Mouse (Mus musculus): ENCODE measurements around the gene Anxa3.

The Anxa3 gene

DNA sequence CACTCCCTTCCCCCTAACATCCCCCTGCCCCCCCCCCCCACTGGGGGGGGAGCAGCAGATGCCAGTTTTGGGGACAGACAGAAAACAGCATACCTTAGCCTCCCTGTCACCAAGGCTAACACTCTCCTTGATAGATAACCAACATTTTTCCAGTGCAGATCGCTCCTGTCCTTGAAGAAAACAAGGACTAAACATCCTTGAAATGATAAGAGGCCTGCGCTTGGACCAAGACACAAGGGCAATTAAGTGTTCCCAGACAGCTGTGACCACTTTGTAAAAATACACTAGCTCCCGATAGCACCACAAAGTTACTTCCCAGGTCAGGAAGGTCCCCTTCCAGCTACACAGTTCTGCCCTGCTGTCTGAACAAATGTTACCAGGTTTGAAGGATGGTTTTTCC is 55.2 kb downstream of the Anxa3 start:
- DNase-seq: no peak

DNA sequence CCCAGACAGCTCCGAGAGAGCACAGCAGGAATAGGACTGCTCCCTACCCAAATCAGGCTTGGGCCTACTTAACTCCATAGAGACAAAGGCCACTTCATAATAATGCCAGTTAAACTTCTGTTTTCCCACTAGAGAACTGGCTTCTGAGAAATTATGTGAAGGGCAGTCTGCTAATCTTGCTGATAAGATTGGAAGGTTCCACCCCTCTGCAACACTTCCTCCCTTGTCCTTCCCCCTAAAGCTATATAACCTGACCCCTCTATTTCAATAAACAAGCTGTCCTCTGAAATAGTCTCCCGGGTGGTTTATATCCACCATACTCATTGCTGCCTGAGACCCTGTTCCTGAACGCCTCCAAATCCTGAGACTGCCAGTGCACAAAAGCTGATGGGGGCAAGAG is 56.1 kb downstream of the Anxa3 start:
- DNase-seq: no peak

DNA sequence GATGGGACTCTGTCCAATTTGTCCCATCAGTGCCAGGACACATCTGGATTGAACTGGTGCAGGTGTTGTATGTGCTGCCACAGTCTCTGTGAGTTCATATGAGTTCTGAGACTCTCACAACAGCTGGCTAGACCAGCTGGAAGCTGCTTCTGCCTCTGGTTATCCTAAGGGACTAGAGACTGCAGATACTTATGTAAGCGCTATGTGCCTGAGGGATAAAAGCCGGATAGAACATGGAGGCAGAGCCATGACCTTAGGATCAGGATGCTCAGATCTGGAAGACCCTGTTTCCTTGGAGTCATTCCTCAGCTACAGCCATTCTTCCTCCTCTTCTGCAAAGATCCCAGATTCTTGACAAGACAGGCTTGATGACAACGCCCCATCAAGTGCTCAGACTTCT is 60.3 kb downstream of the Anxa3 start:
- DNase-seq: no peak

DNA sequence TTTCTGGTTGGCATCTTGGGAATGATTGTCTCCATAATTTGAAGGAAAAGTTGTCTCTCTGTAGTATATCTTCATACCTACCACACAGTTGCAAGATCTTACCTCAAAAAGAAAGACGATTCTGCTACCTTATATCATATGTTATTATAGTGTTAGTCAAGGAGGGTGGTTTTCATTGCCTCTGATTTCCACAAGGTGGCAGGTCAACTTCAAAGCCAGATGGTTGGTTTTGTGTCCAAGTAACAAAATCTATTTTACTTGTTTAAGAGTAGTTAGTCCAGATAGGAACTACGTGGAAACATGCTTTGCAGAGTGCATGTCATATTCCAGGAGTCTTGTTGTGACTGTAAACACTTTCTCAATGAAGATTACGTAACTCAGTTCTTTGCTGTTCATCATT is 61.2 kb downstream of the Anxa3 start:
- DNase-seq: no peak

DNA sequence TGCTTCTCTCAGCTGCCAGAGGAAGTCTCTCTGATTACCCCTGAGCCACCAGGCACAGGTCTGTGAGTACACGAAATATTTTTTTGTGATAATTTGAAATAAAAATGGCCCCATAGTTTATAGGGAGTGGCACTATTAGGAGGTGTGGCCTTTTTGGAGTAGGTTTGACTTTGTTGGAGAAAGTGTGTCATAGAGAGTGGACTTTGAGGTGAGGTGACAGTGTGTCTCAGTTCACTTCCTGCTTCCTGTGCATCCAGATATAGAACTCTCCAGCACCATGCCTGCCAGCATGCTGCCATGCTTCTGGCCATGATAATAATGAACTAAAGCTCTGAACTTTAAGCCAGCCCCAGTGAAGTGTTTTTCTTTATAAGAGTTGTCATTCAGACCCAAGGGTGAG is 66.8 kb downstream of the Anxa3 start:
- no peak for DNase-seq

DNA sequence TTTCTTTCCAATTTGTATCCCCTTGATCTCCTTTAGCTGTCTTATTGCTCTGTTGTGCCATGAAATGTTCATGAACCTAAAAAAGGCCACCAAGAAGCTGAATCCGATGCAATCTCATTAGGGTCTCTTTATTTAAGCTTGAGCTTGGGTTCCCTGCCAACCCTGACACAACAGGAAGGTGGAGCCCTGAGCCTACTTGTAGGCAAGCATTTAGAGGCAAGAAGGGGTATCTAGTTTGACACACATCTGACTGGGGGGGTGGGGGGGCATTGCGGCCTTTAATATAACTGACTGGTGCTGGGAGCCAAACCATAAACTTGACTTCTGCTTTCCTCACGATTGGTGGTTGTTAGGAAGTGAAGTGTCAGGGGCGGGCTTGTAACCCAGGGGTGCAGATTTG is 74.0 kb downstream of the Anxa3 start:
- no peak for DNase-seq

DNA sequence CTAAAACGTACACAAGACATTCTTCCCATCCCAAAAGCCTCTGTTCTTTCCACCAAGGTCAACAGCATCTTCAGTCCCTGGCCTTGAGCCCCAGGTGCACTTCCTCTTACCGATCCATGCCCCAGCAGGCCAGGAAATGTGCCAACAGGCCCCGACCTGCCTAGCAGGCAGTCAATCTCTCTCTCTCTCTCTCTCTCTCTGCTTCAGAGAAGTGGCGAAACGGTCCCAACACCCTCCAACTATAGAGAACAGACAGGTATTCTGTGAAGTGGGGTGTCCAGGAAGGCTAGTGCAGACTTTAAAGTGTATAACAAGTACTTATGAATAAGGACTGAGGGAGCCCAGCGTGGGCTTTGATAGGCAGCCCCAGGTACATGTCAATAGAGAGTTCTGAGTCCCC is 75.8 kb downstream of the Anxa3 start:
- DNase-seq: no peak

DNA sequence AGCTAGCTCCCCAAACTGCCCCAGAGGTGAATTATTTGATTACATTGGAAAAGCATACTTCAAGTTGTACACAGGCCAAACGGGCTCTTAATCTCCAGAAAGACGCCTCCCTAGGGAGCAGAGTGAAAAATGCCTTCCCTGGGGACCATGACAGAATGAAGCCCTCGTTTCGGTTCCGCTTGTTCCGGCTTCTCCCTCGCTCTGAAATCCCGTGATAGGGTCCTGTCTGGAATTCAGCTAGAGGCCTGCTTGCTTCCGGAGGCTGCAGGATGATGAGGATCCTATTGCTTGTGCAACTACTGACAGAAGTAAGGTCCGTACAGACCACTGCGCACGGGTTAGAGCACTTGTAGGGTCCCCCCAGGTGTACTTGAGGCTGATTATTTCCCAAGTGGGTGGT is 77.9 kb downstream of the Anxa3 start:
- DNase-seq: no peak

DNA sequence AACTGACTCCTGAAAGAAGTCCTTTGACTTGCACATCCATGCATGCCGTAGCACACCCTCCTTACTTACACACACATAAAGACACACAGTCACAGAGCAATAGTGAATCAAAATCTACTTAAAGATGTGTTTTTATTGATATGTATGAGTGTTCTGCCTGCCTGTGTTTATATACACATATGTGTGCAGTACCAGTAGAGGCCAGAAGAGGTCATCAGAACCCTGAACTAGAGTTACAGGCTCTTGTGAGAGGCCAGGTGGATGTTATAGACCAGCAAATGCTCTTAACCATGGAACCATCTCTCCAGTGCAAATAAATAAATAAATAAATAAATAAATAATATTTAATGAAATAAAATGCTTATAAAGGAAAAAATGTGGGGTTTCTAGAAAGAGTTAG is 85.0 kb downstream of the Anxa3 start:
- DNase-seq: peak in 1 of 2 experiments; percentile 37

DNA sequence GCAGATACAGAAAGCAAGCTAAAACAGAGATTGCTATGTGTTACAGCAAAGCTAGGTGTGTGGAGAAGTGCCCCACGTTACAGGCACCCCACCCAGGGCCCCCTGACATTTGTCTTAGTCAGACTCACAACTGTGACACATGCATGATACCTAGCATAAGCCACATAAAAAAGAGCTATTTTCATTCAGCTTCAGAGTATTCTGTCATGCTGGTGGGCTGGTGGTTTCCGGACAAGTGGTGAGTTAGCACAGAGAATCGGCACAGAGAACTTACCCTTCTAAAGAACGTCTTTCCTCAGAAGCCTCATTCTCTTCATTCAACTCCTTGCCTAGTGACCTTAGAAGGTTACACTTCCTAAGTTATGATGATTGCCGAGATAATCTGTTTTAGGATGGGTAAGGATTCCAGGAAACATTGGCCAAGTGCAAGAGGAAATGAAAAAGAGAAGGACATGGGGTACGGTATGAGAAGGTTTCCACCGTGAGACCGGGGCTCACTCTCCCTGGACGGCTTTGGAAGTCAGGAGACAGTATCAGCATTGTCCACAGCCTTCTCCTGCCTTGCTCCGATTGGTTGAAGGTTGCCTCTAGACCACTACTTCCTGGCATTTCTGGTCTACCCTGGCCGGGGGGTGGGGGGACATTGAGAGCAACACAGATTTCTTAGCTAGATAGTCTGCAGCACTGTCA is 85.9 kb downstream of the Anxa3 start:
- DNase-seq: peak; percentile 21 to 39

DNA sequence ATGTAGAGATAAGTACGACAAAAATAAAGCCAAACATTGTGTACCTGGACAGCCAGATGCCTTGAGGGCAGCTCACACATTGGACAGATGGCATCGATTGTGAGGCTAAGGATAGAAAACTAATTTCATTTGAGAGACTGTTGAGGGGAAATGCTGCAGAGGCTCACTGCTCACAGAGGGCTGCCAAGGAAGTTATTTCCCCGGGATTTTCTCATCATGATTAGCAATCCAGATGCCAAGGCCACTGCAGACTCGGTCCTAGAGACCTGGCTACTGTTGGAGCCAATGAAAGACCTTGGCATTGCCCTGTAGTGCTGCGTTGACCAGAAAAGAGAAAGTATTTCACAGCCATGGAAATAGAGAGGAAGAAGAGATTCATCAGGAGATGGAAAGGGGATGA is 87.1 kb downstream of the Anxa3 start:
- DNase-seq: no peak

DNA sequence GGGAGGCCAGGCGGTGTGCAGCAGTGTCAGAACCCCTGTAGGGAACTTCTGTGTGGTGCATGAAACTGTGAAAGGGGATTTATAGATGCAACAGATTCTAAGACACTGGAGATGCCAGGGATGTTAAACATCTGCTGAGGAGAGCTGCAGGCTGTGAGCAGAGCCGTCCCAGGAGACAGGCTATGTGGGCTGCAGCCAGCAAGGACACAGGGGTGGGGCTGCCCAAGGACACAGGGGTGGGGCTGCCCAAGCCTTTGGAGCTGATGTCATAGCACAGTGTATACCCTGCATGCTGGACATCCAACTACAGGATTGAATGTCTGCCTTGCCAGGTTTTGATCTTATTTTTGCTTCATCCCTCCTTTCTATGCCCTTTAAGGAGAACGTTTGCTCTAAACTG is 88.0 kb downstream of the Anxa3 start:
- no peak for DNase-seq

DNA sequence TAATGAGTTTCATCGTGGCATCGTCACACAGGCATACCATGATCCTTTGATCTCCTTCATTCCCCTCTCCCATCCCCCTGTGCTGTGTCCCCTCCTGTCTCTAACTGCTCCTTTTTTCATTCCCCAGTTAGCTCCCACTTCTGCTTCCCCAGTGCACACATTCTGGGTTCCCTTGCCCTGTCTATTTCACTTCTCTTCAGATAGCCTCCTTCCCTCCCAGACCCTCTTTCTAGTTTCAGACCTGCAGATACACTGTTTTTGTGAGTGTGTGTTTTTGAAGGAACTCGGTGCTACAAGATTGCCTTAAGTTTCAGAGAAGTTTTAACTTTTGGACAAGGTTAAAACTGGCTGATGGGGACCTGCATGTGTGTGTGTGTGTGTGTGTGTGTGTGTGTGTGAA is 88.5 kb downstream of the Anxa3 start:
- no peak for DNase-seq

DNA sequence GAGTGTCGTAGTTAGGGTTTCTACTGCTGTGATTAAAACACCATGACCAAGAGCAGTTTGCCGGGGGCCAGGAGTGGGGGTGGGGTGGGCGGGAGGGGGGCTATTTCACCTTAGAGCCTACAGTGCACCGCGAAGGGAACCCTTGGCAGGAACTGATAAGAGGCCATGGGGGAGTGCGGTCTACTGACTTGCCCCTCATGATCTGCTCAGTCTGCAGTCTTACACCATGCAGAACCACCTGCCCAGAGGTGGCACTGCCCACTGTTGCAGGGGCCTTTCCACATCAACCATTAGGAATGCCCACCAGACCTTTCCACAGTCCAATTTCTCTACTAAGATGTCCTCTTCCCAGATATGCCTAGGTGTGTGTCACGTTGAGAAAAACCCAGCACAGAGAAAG is 92.1 kb downstream of the Anxa3 start:
- DNase-seq: no peak

DNA sequence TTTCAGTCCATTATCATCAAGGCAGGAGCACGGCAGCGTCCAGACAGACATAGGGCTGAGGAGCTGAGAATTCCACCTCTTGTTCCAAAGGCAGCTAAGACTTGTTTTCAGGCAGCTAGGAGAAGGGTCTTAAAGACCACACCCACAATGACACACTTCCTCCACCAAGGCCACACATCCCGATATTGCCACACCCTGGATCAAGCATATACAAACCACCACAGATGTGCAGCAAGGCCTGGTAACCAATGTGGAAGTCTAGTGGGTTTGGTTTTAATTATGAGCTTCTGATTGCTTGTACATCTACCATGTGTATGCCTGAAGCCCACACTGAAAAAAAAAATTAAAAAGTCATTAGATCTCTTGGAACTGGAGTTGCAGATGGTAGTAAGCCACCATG is 95.3 kb downstream of the Anxa3 start:
- DNase-seq: no peak

DNA sequence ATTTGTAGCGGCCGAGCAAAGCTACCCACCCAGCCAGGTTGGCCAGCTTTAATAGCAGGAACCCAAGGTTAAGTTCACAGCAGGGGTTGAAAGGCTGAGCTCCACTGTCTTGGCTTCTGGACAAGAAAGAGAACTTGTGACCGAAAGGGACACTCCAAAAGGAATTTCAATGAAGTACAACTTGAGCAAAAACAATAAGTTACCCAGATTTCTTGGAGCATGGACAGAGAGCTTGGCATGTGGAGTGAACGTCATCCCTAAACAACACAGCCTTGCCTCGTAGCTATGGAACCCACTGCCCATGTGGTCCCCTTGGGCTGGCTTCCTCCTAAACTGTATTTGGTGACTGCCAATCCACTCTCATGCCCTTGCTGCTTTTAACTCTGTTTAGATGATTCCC is 97.2 kb downstream of the Anxa3 start:
- DNase-seq: no peak

Measured in thymus, postnatal 36 days (tissue).